Mouse (Mus musculus): ENCODE results near the gene Ffar2. TPM values are rescaled to one million over a fixed set of nuclear protein-coding genes. Genes with fewer than 3 reads are reported as not detected.

Ffar2 gene
- total RNA-seq, 2 experiments from 2014 or later, result not detected

- DNase-seq (ENCODE audit: low spot score in 2 of 2), result no peak
- intact Hi-C loops (cut with DNase I), result no loop called here
These were observed 40.9 kb downstream of the Ffar2 start for GRCm38 (mm10) chr7:30782658-30783057.

GRCm38 (mm10) chr7:30781792-30782191, 41.8 kb downstream of the Ffar2 start:
- intact Hi-C loops (cut with DNase I), result no loop called here
- DNase-seq (ENCODE audit: low spot score in 2 of 2), result no peak

GRCm38 (mm10) chr7:30777911-30778310, 45.7 kb downstream of the Ffar2 start:
- no peak for DNase-seq (ENCODE audit: low spot score in 2 of 2)
- intact Hi-C loops (cut with DNase I), result no loop called here

GRCm38 (mm10) chr7:30777081-30777579, 46.4 kb downstream of the Ffar2 start:
- no peak for DNase-seq (ENCODE audit: low spot score in 2 of 2)
- intact Hi-C loops (cut with DNase I), result no loop called here

GRCm38 (mm10) chr7:30776104-30776503, 47.5 kb downstream of the Ffar2 start:
- intact Hi-C loops (cut with DNase I), result no loop called here
- DNase-seq (ENCODE audit: low spot score in 2 of 2), result peak in 1 of 2 experiments; percentile 15

GRCm38 (mm10) chr7:30769236-30769635, 54.3 kb downstream of the Ffar2 start:
- intact Hi-C loops (cut with DNase I), result no loop called here

More at GRCm38 (mm10) chr7:30769236-30769635, 54.3 kb downstream of the Ffar2 start:
- no peak for DNase-seq (ENCODE audit: low spot score in 2 of 2)

Other genes with a start within 250 kb of the Ffar2 start
- 10 to 100 TPM; 41.3 to 62.2 TPM for gene Kmt2b, start 235.0 kb downstream of the Ffar2 start, total RNA-seq (2021)
- not detected for gene Zbtb32, start 224.9 kb downstream of the Ffar2 start, total RNA-seq (2021)
- gene Upk1a, start 210.9 kb downstream of the Ffar2 start, total RNA-seq (2021), result under 1 TPM in 1 of 2 experiments, not detected in 1; 0.36 TPM
- gene Cox6b1, start 197.6 kb downstream of the Ffar2 start, total RNA-seq (2021), result 100 to 1,000 TPM; 561 to 663 TPM
- gene Etv2, start 187.9 kb downstream of the Ffar2 start, total RNA-seq (2021), result not detected
- gene Rbm42, start 173.5 kb downstream of the Ffar2 start, total RNA-seq (2021), result 10 to 100 TPM; 67.4 to 74.4 TPM
- 1 to 10 TPM; 4.0 to 5.7 TPM for gene Haus5, start 158.8 kb downstream of the Ffar2 start, total RNA-seq (2021)
- not detected for gene Pmis2, start 152.2 kb downstream of the Ffar2 start, total RNA-seq (2021)
- gene 2200002J24Rik, start 124.8 kb downstream of the Ffar2 start, total RNA-seq (2021), result not detected
- under 1 TPM; 0.23 to 0.47 TPM for gene Atp4a, start 111.6 kb downstream of the Ffar2 start, total RNA-seq (2021)
- gene Tmem147, start 94.2 kb downstream of the Ffar2 start, total RNA-seq (2021), result 100 to 1,000 TPM; 114 to 115 TPM
- under 1 TPM in 1 of 2 experiments, not detected in 1; 0.35 TPM for gene Gapdhs, start 80.1 kb downstream of the Ffar2 start, total RNA-seq (2021)
- 1 to 10 TPM; 5.5 to 7.9 TPM for gene Sbsn, start 72.3 kb downstream of the Ffar2 start, total RNA-seq (2021)
- 1 to 10 TPM; 2.6 to 3.6 TPM for gene Dmkn, start 60.0 kb downstream of the Ffar2 start, total RNA-seq (2021)
- not detected for gene Krtdap, start 35.9 kb downstream of the Ffar2 start, total RNA-seq (2021)
- gene Ffar3, start 32.4 kb upstream of the Ffar2 start, total RNA-seq (2021), result not detected
- not detected for gene Ffar1, start 37.8 kb upstream of the Ffar2 start, total RNA-seq (2021)
- not detected for gene Cd22, start 56.6 kb upstream of the Ffar2 start, total RNA-seq (2021)
- gene Mag, start 91.1 kb upstream of the Ffar2 start, total RNA-seq (2021), result 100 to 1,000 TPM; 137 to 247 TPM
- not detected for gene Hamp2, start 100.9 kb upstream of the Ffar2 start, total RNA-seq (2021)
- not detected for gene Hamp, start 120.3 kb upstream of the Ffar2 start, total RNA-seq (2021)
- 100 to 1,000 TPM; 135 to 147 TPM for gene Usf2, start 133.0 kb upstream of the Ffar2 start, total RNA-seq (2021)
- gene Lsr, start 149.7 kb upstream of the Ffar2 start, total RNA-seq (2021), result 1 to 10 TPM; 7.0 to 9.8 TPM
- gene Fam187b, start 150.0 kb upstream of the Ffar2 start, total RNA-seq (2021), result not detected
- 10 to 100 TPM; 19.8 to 39.0 TPM for gene Fxyd5, start 218.7 kb upstream of the Ffar2 start, total RNA-seq (2021)
- gene Fxyd7, start 227.7 kb upstream of the Ffar2 start, total RNA-seq (2021), result 100 to 1,000 TPM; 184 to 245 TPM
- gene Fxyd1, start 233.4 kb upstream of the Ffar2 start, total RNA-seq (2021), result 10 to 100 TPM; 75.9 to 86.2 TPM
- gene Lgi4, start 235.6 kb upstream of the Ffar2 start, total RNA-seq (2021), result 10 to 100 TPM; 27.4 to 28.7 TPM